Mouse (Mus musculus): Measurements from ENCODE around the gene Gm15085.
"Not testable (repeated sequence)": the region's sequence is repeated elsewhere in the genome, so short reads cannot be mapped to it uniquely, and the experiment has no call there.

Gm15085 gene

DNA sequence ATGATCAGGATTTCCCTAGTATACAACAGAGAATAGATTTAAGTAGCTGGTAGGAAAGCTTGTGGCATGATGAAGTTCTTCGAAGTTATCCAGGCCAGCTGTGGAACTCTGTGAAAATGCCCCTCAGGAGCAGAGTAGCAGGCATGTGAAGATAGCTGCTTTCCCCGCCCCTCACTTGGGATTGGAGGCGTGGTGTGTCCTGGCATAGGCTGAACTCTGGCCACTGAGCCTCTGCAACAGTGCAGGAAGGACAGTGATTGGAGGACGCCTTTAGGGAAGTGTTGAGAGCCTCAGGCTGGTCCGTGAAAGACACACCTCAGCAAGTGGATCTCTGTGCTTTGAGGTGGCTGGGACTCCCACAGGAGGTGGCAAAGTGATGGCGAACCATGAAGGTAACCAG, at the start of gene Gm15085:
Gene Gm15085, plus strand, starts transcription at position 301 of the 400 bp plus-strand sequence.
- DNase-seq = not testable (repeated sequence)
